Mouse (Mus musculus): Measurements from ENCODE around the gene Spata13. TPM values are rescaled to one million over a fixed set of nuclear protein-coding genes. Genes with fewer than 3 reads are reported as not detected.

Spata13 gene
- polyA plus RNA-seq, 1 experiment from 2014 or later, result 11.2 TPM

DNA sequence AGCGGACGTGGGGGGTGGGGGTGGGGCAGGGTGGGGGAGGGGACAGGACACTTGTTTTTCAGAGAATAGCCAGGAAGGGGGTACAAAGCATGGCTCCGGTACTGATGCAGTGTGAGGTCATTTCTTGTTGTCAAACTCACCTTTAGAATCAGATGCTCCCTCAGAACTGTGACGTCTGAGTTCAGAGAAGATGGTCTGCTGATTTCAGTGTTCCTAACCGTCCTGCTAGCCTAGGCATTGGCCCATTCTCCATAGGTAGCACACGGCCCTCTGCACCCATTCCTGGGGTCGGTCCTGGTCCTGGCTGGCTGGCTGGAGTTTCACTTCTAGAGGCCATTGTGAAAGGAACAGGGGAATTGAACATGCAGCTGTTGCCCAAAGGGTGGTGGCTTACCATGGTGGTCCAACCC is 103.4 kb downstream of the Spata13 start:
- peak overlapping the region; percentile 81 for H3K27ac ChIP-seq (replicated peaks)
- H3K27me3 ChIP-seq (ENCODE audit: control insufficient read depth, insufficient read depth, low read length), result no peaks in the 10 kb centered on the region
- peak overlapping the region; percentile 36; the same call in 1 of the 2 replicates for H3K4me2 ChIP-seq (replicated peaks; ENCODE audit: low read depth)
- no peak overlapping the region for H3K9ac ChIP-seq (ENCODE audit: low read length)
- no peaks in the 10 kb centered on the region for H3K36me3 ChIP-seq (ENCODE audit: control insufficient read depth, insufficient read depth, low read length)
- H3K4me3 ChIP-seq (ENCODE audit: low read depth, low read length), result no peak overlapping the region
- 26% methylated on average over 7 of the region's 7 CpGs for WGBS
- TF ChIP-seq CTCF (IDR thresholded peaks at IDR 0.05; ENCODE audit: low read depth) (no peak), EP300 (optimal IDR thresholded peaks at IDR 0.05) (no peak)
- no peak for DNase-seq (ENCODE audit: low spot score)
- H3K4me1 ChIP-seq (replicated peaks; ENCODE audit: control insufficient read depth, insufficient read depth), result peaks cover 7% of the 10 kb centered on the region
- ATAC-seq (ENCODE audit: low FRiP score, low TSS enrichment), result no peak
- H3K9me3 ChIP-seq (ENCODE audit: control insufficient read depth, low read length), result no peaks in the 10 kb centered on the region

DNA sequence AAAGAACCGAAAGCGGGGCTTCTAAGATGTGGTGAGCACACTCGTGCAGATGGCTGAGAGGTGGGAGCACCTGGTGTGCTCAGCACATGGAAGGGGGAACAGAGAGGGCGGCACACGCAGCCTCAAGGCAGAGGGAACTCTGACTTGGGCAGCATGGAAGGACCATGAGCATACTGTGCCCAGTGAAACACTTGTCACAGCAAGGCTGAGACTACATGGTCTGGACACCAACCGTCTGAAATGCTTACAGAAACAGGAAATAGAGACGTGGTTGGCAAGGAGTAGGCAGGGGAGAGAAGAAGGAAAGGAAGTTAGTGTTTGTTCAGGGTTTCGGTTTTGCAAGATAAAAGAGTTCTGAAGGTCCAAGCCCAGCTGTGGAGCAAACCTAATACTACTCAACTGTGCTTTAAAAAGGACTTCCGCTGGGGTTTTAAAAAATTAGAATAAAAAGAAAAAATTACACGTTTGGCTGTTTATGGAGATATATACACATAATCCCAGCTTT is 104.7 kb downstream of the Spata13 start:
- Histone ChIP-seq H3K36me3 (ENCODE audit: control insufficient read depth, insufficient read depth, low read length) (no peaks in the 10 kb centered on the region), H3K9me3 (ENCODE audit: control insufficient read depth, low read length) (no peaks in the 10 kb centered on the region), H3K27ac (replicated peaks) (peak overlapping the region; percentile 82), H3K9ac (ENCODE audit: low read length) (no peak overlapping the region), H3K27me3 (ENCODE audit: control insufficient read depth, insufficient read depth, low read length) (no peaks in the 10 kb centered on the region), H3K4me1 (replicated peaks; ENCODE audit: control insufficient read depth, insufficient read depth) (peaks cover 7% of the 10 kb centered on the region), H3K4me2 (replicated peaks; ENCODE audit: low read depth) (peak overlapping the region; percentile 3; the same call in 1 of the 2 replicates), H3K4me3 (ENCODE audit: low read depth, low read length) (no peak overlapping the region)
- 50% methylated on average over 10 of the region's 10 CpGs for WGBS
- no peak for ATAC-seq (ENCODE audit: low FRiP score, low TSS enrichment)
- DNase-seq (ENCODE audit: low spot score), result no peak
- no peak for TF ChIP-seq CTCF (IDR thresholded peaks at IDR 0.05; ENCODE audit: low read depth)
- no peak for TF ChIP-seq EP300 (optimal IDR thresholded peaks at IDR 0.05)

DNA sequence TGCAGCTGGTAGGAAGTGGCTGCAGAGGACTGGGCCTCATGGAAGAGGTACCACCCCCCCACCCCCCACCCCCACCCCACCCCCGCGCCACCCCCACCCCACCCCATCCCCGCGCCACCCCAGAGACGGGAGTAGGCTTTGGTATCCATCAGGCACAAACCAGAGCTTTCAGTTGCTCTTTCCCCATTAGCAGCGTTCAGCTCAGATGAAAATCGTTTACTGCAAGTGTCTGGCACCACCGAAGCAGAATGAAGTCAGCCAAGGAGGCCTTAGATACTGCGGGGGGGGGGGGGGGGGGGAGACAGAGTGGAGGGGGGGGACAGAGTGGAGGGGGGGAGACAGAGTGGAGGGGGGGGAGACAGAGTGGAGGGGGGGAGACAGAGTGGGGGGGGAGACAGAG is 105.4 kb downstream of the Spata13 start:
- no peak overlapping the region for H3K4me2 ChIP-seq (replicated peaks; ENCODE audit: low read depth)
- no peak for ATAC-seq (ENCODE audit: low FRiP score, low TSS enrichment)
- H3K27ac ChIP-seq (replicated peaks), result no peak overlapping the region; the same call in 1 of the 2 replicates
- TF ChIP-seq CTCF (IDR thresholded peaks at IDR 0.05; ENCODE audit: low read depth) (no peak), EP300 (optimal IDR thresholded peaks at IDR 0.05) (no peak)
- peaks cover 7% of the 10 kb centered on the region for H3K4me1 ChIP-seq (replicated peaks; ENCODE audit: control insufficient read depth, insufficient read depth)
- 26% methylated on average over 6 of the region's 9 CpGs for WGBS
- no peak overlapping the region for H3K4me3 ChIP-seq (ENCODE audit: low read depth, low read length)
- H3K27me3 ChIP-seq (ENCODE audit: control insufficient read depth, insufficient read depth, low read length), result no peaks in the 10 kb centered on the region
- H3K9ac ChIP-seq (ENCODE audit: low read length), result no peak overlapping the region
- no peak for DNase-seq (ENCODE audit: low spot score)
- H3K9me3 ChIP-seq (ENCODE audit: control insufficient read depth, low read length), result no peaks in the 10 kb centered on the region
- H3K36me3 ChIP-seq (ENCODE audit: control insufficient read depth, insufficient read depth, low read length), result no peaks in the 10 kb centered on the region

DNA sequence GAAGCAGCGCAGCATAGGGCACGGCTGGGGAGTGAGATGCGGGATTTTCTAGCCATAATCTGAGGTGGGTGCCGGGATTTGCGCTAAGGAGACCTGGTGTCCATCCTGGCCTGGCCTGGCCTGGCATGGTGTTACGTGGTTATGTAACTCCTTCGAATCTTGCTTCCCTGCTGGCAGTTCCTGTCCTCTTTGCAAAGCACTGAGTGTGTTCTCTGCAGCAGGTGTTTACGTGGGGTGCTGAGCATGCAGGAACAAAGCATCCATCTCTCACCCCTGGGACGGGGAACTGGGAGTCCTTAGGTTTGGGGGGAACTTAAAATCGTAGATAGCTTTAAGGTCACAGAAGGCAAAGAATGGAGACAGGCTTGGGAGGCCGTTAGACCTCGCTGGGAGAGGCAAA is 105.8 kb downstream of the Spata13 start:
- DNase-seq (ENCODE audit: low spot score) (no peak), ATAC-seq (ENCODE audit: low FRiP score, low TSS enrichment) (no peak)
- H3K9me3 ChIP-seq (ENCODE audit: control insufficient read depth, low read length), result no peaks in the 10 kb centered on the region
- peak overlapping the region; percentile 53 for H3K27ac ChIP-seq (replicated peaks)
- WGBS, result 65% methylated on average over 12 of the region's 12 CpGs
- H3K4me1 ChIP-seq (replicated peaks; ENCODE audit: control insufficient read depth, insufficient read depth), result peaks cover 7% of the 10 kb centered on the region
- H3K4me2 ChIP-seq (replicated peaks; ENCODE audit: low read depth), result 0 out of 2 replicates have a peak overlapping the region, but pooled peaks have one; percentile 11
- no peaks in the 10 kb centered on the region for H3K27me3 ChIP-seq (ENCODE audit: control insufficient read depth, insufficient read depth, low read length)
- no peaks in the 10 kb centered on the region for H3K36me3 ChIP-seq (ENCODE audit: control insufficient read depth, insufficient read depth, low read length)
- H3K4me3 ChIP-seq (ENCODE audit: low read depth, low read length), result no peak overlapping the region
- TF ChIP-seq CTCF (IDR thresholded peaks at IDR 0.05; ENCODE audit: low read depth) (no peak), EP300 (optimal IDR thresholded peaks at IDR 0.05) (no peak)
- no peak overlapping the region for H3K9ac ChIP-seq (ENCODE audit: low read length)

DNA sequence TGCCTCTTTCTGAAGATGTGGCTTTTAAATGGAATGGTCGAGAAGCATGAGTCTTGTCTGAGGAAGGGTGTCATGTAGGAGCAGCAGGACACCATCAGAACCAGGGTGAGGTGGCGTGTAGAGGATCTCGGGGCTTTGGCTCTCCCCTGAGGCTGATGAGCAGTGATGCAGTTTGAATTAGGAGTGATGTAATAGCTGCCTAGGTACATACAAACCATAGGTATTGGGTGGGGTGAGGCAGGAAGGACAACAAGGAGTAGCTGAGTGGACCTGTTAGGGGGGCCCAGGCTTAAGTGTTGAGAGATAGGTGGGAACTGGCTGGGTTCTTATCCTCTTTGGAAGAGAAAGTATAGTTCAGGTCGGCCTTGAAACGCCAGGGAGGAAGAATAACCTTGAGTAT is 106.7 kb downstream of the Spata13 start:
- DNase-seq (ENCODE audit: low spot score) (no peak), ATAC-seq (ENCODE audit: low FRiP score, low TSS enrichment) (no peak; the same call in 1 of the 2 replicates)
- 61% methylated on average over 5 of the region's 5 CpGs for WGBS
- no peak overlapping the region for H3K4me2 ChIP-seq (replicated peaks; ENCODE audit: low read depth)
- no peak overlapping the region for H3K9ac ChIP-seq (ENCODE audit: low read length)
- H3K27me3 ChIP-seq (ENCODE audit: control insufficient read depth, insufficient read depth, low read length), result no peaks in the 10 kb centered on the region
- no peak overlapping the region for H3K4me3 ChIP-seq (ENCODE audit: low read depth, low read length)
- H3K9me3 ChIP-seq (ENCODE audit: control insufficient read depth, low read length), result no peaks in the 10 kb centered on the region
- H3K36me3 ChIP-seq (ENCODE audit: control insufficient read depth, insufficient read depth, low read length), result no peaks in the 10 kb centered on the region
- peak overlapping the region; percentile 79; the same call in 1 of the 2 replicates for H3K27ac ChIP-seq (replicated peaks)
- peaks cover 9% of the 10 kb centered on the region for H3K4me1 ChIP-seq (replicated peaks; ENCODE audit: control insufficient read depth, insufficient read depth)
- TF ChIP-seq EP300 (optimal IDR thresholded peaks at IDR 0.05) (no peak), CTCF (IDR thresholded peaks at IDR 0.05; ENCODE audit: low read depth) (no peak)

DNA sequence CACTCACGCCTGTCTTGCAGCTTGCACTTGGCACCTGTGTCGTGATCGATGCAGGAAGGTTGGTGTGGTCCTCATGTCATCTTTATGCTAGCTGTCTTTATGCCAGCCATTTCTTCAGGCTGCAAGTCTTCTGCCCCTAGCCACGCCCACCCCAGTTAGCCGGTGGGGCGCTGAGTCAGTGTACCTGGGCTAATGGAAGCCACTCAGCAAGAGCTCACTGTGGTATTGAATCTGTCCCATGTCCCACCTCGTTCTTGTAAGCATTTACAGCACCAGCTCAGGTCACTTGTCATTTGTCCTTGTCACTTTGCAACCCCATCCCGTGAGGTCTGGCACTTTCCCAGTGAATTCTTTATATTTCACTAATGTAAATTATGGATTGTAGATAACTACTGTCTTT is 107.2 kb downstream of the Spata13 start:
- H3K4me3 ChIP-seq (ENCODE audit: low read depth, low read length), result no peak overlapping the region
- no peaks in the 10 kb centered on the region for H3K27me3 ChIP-seq (ENCODE audit: control insufficient read depth, insufficient read depth, low read length)
- DNase-seq (ENCODE audit: low spot score) (peak; percentile 56), ATAC-seq (ENCODE audit: low FRiP score, low TSS enrichment) (no peak)
- TF ChIP-seq EP300 (optimal IDR thresholded peaks at IDR 0.05), result no peak
- no peak for TF ChIP-seq CTCF (IDR thresholded peaks at IDR 0.05; ENCODE audit: low read depth)
- 0 out of 2 replicates have a peak, but pooled peaks cover under 1% of the 10 kb centered on the region for H3K36me3 ChIP-seq (ENCODE audit: control insufficient read depth, insufficient read depth, low read length)
- 50% methylated on average over 8 of the region's 8 CpGs for WGBS
- peak overlapping the region; percentile 79 for H3K27ac ChIP-seq (replicated peaks)
- H3K9ac ChIP-seq (ENCODE audit: low read length), result no peak overlapping the region
- no peak overlapping the region for H3K4me2 ChIP-seq (replicated peaks; ENCODE audit: low read depth)
- no peaks in the 10 kb centered on the region for H3K9me3 ChIP-seq (ENCODE audit: control insufficient read depth, low read length)
- peaks cover 9% of the 10 kb centered on the region for H3K4me1 ChIP-seq (replicated peaks; ENCODE audit: control insufficient read depth, insufficient read depth)
